Mouse (Mus musculus): ENCODE data around the gene Tgtp2. TPM values are rescaled to one million over a fixed set of nuclear protein-coding genes. Genes with fewer than 3 reads are reported as not detected.
"Not testable (repeated sequence)": the region's sequence is repeated elsewhere in the genome, so short reads cannot be mapped to it uniquely, and the experiment has no call there.

Tgtp2 gene
- total RNA-seq, 4 experiments from 2014 or later, result 2.1 to 3.9 (median 3.1) TPM

DNA sequence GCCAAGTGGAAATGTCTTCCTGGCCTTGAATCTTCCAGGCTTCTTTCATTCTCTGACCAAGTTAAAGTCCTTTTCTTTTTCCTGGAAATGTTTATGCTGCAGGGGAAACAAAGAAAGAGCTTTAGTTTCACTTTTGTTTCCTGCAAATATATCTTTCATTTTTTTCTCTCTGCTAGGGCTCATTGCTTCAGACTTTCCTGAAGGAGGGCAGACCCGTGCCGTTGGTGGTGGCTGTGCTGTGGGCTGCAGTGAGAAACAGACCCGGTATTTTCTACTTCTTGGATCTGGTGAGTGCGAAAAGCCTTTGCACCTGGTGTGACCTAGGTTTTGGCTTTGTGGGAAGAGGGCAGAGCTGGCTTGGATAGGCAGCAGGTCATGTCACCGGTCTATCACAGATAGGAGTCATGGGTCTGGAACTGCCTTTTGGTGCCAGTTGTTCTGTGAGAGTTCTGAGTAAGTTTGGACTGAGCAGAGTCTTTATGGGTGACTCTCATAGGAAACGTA is 22.9 kb upstream of the Tgtp2 start:
- DNase-seq (ENCODE audit: low spot score), result no peak

DNA sequence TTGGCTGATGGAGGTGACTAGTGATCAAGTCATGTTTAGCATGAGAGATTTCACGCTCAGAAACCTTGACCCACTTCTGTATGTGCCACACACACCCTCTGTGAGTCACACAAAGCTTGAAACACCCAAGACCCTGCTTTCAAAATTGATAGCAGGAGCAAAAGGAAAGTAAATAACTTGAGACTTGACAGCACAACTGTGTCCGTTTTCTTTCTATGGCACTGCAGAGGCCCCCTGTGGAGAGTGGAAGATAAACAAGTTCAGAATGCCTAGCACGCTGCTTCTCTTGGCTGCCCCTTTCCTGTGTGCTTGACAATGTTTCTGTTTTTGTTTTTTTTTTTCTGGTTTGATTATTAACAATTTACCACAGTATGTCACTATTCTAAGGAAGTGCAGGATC is 20.9 kb upstream of the Tgtp2 start:
- no peak for DNase-seq (ENCODE audit: low spot score)

DNA sequence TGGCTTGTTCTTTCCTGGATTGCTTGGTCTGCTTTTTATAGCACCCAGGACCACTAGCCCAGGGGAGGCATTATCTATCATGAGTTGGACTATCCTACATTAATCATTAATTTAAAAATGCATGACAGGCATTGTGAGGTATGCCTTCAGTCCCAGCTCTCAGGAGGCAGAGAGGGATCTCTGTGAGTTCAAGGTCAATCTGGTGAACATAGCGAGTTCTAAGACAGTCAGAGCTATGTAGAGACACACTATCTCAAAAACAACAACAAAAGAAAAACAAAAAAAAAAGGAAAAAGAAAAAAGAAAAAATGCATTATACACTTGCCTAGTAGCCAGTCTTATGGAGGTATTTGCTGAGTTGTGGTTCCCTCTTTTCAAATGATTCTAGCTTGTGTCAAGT is 20.4 kb upstream of the Tgtp2 start:
- no peak for DNase-seq (ENCODE audit: low spot score)

DNA sequence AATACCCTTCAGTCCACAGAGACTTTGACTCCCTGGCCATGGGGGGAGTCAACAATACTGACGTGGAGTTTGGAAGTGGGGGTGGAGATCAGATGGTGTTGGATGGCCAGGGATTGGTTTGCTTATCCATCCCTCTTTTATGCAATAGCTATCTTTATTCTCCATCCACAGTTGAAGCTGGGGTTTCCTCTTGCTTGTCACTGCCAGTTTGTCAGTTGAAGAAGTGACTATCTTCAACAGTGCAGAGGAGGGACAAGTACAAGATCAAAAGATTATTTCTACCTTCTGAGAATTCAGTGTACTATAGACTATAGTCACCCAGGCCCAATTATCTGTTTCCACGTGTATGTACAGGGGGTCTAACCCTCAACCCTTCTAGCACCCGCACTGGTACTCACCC is 19.8 kb upstream of the Tgtp2 start:
- no peak for DNase-seq (ENCODE audit: low spot score)

- no peak for DNase-seq (ENCODE audit: low spot score)
Measured at GRCm38 (mm10) chr11:49083146-49083545, 19.1 kb upstream of the Tgtp2 start.

- DNase-seq (ENCODE audit: low spot score), result no peak
Measured at GRCm38 (mm10) chr11:49081886-49082285, 17.9 kb upstream of the Tgtp2 start.

GRCm38 (mm10) chr11:49081356-49081755 is 17.4 kb upstream of the Tgtp2 start:
- no peak for DNase-seq (ENCODE audit: low spot score)

- no peak for DNase-seq (ENCODE audit: low spot score)
Measured at GRCm38 (mm10) chr11:49080636-49081035, 16.6 kb upstream of the Tgtp2 start.

- no peak for DNase-seq (ENCODE audit: low spot score)
Measured at GRCm38 (mm10) chr11:49078719-49079118, 14.7 kb upstream of the Tgtp2 start.

DNA sequence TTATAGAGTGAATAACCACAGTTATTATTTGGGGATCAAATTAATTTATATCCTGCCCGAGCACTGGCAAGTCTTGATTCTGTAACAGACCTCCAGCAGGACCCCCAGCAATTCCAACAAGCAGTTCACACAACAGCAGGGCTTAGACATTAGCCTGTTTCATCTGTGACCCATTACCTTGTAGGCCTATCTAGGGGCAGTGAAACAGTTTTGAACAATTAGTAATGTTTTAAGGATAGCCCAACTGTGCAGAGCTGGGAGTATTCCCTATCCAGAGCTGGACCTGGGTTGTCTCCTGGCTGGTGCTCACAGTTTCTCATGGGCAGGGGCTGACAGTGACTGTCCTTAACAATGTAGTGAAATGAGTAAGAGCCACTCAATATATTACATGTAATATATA is 13.0 kb upstream of the Tgtp2 start:
- DNase-seq (ENCODE audit: low spot score), result no peak

DNA sequence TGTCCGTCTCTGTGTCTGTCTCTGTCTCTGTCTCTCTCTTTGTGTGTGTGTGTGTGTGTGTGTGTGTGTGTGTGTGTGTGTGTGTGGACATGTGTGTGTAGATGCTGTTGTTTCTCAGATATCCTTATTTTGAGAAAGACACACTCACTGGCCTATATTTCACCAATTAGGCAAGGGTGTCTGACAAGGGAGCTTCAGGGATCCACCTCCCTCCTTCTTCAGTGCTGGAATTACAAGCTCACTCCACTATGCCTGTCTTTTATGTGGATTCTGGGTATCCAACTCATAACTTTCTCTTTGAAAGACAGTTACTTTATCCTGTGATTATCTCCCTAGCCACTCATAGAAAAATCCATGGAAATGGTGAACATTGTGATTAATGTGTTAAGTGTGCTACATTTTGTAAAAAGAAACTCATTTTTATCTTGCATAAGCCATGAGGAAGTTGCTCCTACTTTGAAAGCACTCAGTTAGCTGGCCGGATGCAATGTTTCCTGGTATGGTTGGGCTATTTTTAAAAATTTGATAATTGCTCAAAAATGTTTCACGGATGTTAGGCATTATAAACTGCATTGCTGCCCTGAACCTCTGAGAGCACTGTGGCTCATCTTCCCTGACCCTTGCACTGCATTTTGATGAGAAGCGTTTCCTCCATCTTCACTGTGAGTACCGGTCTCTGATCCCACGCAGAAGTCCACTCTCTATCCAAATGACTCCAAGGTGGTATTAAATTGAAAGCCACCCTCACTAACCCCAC is 12.2 kb upstream of the Tgtp2 start, which contains the start of gene Ifi47:
Ifi47 (plus strand) TSS at position 587 of the 757 bp plus-strand sequence.
- peak; percentile 75 for DNase-seq (ENCODE audit: low spot score)

GRCm38 (mm10) chr11:49068358-49068757 is 4.4 kb upstream of the Tgtp2 start:
- DNase-seq (ENCODE audit: low spot score), result no peak

DNA sequence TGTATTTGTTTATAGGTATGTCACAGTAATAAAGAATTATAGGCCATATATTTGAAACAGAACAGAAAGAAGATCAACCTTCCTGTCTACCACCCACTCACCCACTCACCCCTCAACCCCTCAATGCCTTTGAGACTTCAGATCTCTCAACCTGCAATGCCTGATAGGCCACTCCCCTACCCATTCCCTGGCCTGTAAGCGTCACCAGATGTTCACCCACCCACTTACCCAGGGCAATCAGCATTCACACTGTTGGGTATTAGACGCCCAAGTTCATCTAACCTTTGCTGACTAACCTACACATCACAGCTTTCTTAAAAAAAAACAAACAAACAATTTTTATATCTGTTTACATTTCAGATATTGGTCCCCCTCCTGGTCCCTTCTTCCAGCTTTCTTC is 2.1 kb downstream of the Tgtp2 start:
- not testable (repeated sequence) for DNase-seq (ENCODE audit: low spot score)

DNA sequence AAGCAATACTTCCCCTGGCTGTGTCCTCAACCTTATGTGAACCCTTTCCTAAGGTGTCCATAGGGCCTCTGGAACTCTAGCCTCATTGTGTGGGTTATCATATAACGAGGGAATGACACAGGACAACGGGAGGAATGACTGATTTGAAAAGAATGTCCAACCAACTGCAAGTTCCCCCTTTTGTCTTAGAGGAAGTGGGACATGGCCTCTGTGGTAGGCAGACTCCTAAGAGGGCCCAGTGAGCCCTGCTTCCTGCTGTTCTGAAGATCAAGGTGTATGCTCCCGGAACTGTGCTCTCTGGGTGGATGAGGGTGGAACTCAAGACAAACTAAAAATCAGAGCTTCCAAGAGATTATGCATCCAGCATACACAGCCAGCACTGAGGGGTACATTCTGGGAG is 3.9 kb downstream of the Tgtp2 start:
- not testable (repeated sequence) for DNase-seq (ENCODE audit: low spot score)

DNA sequence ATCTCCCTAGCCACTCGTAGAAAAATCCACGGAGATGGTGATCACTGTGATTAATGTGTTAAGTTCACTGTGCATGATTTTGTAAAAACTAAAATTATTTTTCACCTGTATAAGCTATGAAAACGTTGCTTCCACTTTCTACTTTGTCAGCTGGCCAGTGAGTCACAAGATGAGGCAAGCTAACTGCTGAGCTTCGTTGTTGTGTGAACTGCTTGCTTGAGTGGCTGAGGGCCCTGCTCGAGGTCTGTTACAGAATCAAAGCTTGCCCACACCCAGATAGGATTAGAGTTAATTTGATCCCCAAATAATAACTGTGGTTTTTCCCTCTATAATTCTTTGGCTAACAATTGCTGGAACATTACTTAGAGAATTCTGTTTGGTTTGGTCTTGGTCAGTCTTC is 12.1 kb downstream of the Tgtp2 start:
- not testable (repeated sequence) for DNase-seq (ENCODE audit: low spot score)

DNA sequence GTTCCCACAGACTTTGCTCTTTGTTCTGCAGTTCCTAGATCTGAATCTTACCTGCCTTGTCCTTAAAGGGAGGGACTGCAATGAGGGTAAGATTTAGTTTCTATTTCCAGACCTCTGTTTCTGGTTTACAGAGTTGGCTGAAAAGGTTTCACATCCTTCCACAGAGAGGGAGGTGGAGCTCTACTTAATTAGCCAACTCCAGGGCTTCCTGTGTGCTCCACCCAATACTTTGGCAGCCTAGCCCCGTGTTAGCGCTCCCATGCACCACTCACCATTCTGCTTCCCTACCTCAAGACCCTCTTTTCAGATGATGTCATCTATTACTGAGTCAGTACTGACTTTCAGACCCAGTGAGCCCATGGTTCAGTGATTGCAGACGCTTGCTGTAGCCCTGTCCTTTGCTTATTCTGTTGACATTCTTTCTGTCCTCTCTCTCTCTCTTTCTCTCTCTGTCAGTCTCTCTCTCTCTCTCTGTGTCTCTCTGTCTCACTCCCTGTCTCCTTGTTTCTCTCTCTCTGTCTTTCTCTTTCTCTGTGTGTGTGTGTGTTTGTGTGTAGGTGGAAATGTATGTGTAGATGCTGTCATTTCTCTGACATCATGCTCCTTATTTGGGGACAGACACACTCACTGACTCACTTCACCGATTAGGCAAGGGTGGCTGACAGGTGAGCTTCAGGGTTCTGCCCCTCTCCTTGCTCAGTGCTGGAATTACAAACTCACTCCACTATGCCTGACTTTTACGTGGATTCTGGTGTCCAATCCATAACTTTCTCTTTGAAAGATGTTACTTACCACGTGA is 12.7 kb downstream of the Tgtp2 start, which contains the start of gene 9930111J21Rik2:
9930111J21Rik2 (minus strand) TSS at position 150 of the 799 bp plus-strand sequence.
- DNase-seq (ENCODE audit: low spot score), result not testable (repeated sequence)

DNA sequence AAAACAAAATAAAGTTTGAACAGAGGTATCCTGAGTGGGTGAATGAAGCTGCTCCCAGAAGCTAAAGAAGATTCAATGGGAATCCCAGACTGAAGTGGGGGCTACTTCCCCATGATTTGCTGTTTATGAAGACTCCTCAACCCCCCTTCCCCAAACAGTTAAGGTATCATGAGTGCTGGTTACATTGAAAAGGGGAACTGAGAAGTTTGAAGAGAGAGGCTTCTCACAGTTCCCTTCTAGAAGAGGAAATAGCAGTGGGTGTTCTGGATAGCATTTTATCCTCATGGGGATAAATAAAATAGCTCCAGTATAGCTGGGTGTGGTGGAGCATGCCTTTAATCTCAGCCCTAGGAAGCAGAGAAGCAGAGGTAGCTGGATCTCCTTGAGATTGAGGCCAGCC is 13.9 kb downstream of the Tgtp2 start:
- DNase-seq (ENCODE audit: low spot score), result not testable (repeated sequence)

GRCm38 (mm10) chr11:49012074-49012473 is 51.9 kb downstream of the Tgtp2 start:
- DNase-seq (ENCODE audit: low spot score), result not testable (repeated sequence)

All from heart, adult 8-10 months (tissue).